26 mouse cellular contexts compared by ENCODE assay signal in genomic region chr14:96681740-96682139, GRCm38 (mm10).
"Had no signal": no experiment of that assay in that cellular context is flagged by ENCODE, and none has a peak within 500 bp of the region (broad histone marks: within the 10 kb centered on the region; RNA-seq: fewer than 3 reads in every experiment).

No protein-coding gene starts in this region.

- H3K9ac ChIP-seq: heart, embryonic 13.5 days; heart, embryonic 15.5 days; hindbrain, embryonic 13.5 days; hindbrain, embryonic 15.5 days; kidney, embryonic 15.5 days; limb, embryonic 12.5 days; liver, embryonic 12.5 days; liver, embryonic 14.5 days had no signal

- H3K27me3 ChIP-seq: heart, embryonic 13.5 days; heart, embryonic 15.5 days; hindbrain, embryonic 13.5 days; hindbrain, embryonic 15.5 days; kidney, embryonic 15.5 days; limb, embryonic 12.5 days; liver, embryonic 12.5 days had no signal

- ATAC-seq: hindbrain, postnatal 0 days; intestine, embryonic 16.5 days; liver, embryonic 12.5 days had no signal

- DNase-seq: gastrocnemius, postnatal 14 days; gastrocnemius, postnatal 36 days; heart, adult 11 months; heart, adult 2 months; heart, postnatal 14 days; heart, postnatal 36 days; kidney, adult 11 months; kidney, adult 2 months; kidney, adult 9 months; kidney, postnatal 14 days; kidney, postnatal 36 days; liver had no signal

- H3K9me3 ChIP-seq: heart, embryonic 13.5 days; heart, embryonic 15.5 days; hindbrain, embryonic 13.5 days; hindbrain, embryonic 15.5 days; kidney, embryonic 15.5 days; limb, embryonic 10.5 days; limb, embryonic 12.5 days; liver, embryonic 12.5 days had no signal

- H3K36me3 ChIP-seq: heart, embryonic 13.5 days; heart, embryonic 15.5 days; hindbrain, embryonic 13.5 days; hindbrain, embryonic 15.5 days; kidney, embryonic 15.5 days; limb, embryonic 10.5 days; limb, embryonic 12.5 days; liver, embryonic 12.5 days had no signal

- H3K4me2 ChIP-seq: heart, embryonic 11.5 days; heart, embryonic 13.5 days; heart, embryonic 15.5 days; hindbrain, embryonic 13.5 days; hindbrain, embryonic 15.5 days; kidney, embryonic 15.5 days; limb, embryonic 12.5 days; liver, embryonic 12.5 days had no signal

- H3K27ac ChIP-seq: heart, adult 2 months; heart, embryonic 13.5 days; heart, embryonic 15.5 days; hindbrain, embryonic 13.5 days; hindbrain, embryonic 15.5 days; hindbrain, postnatal 0 days; kidney, embryonic 15.5 days; kidney, postnatal 0 days; left cerebral cortex, adult 2 months; limb, embryonic 10.5 days; limb, embryonic 12.5 days; liver, embryonic 12.5 days; liver, embryonic 14.5 days had no signal

- H3K4me1 ChIP-seq: heart, embryonic 13.5 days; heart, embryonic 15.5 days; hindbrain, embryonic 13.5 days; hindbrain, embryonic 15.5 days; kidney, embryonic 15.5 days; limb, embryonic 10.5 days; limb, embryonic 12.5 days; liver, embryonic 12.5 days had no signal

- H3K4me3 ChIP-seq: heart, adult 2 months; heart, embryonic 13.5 days; heart, embryonic 15.5 days; hindbrain, embryonic 13.5 days; hindbrain, embryonic 15.5 days; kidney, embryonic 15.5 days; left cerebral cortex, adult 2 months; limb, embryonic 10.5 days; limb, embryonic 12.5 days; liver, embryonic 12.5 days had no signal
